Mouse (Mus musculus): ENCODE results near the gene Grm4.

The Grm4 gene

DNA sequence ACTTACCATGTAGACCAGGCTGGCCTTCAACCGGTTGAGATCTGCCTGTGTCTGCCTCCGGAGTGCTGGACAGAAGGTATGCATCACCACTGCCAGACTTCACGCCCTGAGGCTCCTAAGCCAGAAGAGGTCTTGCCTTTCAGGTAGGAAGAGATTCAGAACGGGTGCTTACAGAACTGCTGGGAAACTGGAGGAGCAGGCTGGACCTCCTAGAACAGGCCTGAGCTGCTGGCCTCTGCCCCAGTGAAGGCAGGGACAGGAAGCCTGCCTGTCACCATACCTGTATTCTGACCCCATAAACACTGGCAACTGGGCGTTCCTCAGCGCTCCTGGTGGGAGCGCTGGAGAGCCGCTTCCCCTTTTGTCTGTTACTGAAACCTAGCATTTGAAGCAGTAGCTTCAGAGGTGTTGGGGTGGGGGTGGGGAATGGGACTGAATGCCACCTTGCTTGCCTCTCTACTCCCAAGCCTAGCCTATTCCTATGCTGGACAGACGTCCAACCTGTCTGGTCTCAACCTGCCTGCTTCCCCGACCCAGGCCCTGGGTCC, 30.3 kb upstream of the Grm4 start:
- DNase-seq (ENCODE audit: low read depth, low spot score) = no peak

DNA sequence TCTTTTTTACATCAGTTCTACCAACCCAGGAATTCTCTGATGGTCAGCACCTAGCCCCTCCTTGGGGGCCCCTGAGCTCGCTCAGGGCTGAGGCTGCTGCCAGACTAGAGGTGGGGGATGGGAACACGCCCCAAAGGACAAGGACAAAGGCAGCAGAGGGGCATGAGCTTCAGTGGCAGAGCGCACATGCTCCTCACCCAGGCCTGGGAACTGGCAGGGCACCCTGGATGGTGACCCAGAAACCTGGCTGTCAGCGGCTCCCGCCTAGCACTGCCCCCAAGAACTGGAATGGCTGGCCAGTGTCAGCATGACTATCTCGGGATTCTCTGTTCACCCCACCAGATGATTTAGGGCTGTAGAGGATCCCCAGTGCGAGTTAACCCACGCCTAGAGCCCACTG, 28.0 kb upstream of the Grm4 start:
- DNase-seq (ENCODE audit: low read depth, low spot score) = no peak

GRCm38 (mm10) chr17:27547253-27547868, 26.2 kb upstream of the Grm4 start:
- DNase-seq (ENCODE audit: low read depth, low spot score) = no peak

DNA sequence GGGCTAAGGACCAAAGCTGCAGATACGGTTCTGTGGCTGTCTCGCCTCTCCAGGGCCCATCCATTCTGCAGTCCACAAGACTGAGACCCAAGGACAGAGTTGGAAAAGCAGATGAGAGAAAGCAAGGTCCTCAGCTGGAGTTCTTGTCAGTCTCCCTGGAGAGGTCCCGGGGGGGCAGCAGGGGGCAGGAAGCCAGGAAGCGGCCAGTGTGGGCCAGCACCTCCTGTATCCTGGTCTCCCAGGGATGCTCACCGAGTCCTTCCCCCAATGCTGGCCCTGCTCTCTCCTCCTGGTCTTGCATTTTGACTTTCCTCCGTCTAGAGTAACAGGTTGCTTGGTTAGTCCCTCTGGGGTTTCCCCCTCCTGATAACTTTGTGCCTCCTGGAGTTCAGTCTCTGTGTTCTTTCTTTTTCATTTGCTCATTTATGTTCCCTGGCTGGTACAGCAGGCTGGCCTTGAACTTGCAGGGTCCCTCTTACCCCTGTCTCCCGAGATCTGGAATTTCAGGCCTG, 25.4 kb upstream of the Grm4 start:
- DNase-seq (ENCODE audit: low read depth, low spot score) = no peak

GRCm38 (mm10) chr17:27545991-27546390, 24.8 kb upstream of the Grm4 start:
- no peak for DNase-seq (ENCODE audit: low read depth, low spot score)

- DNase-seq (ENCODE audit: low read depth, low spot score) = no peak
These were observed 23.3 kb upstream of the Grm4 start for GRCm38 (mm10) chr17:27544551-27544950.

GRCm38 (mm10) chr17:27541984-27542383, 20.8 kb upstream of the Grm4 start:
- no peak for DNase-seq (ENCODE audit: low read depth, low spot score)

DNA sequence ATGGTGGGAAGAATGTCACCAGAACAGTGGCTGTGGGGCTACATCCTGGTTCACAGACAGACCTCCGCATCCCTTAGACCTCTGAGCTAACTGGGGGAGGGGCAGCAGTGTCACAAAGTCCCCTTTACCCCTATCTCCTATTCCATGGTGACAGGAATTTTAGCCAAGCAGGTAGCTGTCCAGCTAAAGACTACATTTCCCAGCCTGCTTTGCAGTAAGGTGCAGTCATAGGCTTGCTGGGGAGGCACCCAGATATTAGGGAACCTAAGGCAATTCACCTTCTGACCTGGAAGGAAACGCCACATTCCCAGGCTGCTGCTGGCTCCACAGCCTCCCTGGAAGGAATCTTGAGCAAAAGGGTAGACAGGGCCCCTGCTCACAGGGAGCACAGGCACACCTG, 20.1 kb upstream of the Grm4 start:
- no peak for DNase-seq (ENCODE audit: low read depth, low spot score)

GRCm38 (mm10) chr17:27534718-27535117, 13.5 kb upstream of the Grm4 start:
- peak; percentile 61 for DNase-seq (ENCODE audit: low read depth, low spot score)

DNA sequence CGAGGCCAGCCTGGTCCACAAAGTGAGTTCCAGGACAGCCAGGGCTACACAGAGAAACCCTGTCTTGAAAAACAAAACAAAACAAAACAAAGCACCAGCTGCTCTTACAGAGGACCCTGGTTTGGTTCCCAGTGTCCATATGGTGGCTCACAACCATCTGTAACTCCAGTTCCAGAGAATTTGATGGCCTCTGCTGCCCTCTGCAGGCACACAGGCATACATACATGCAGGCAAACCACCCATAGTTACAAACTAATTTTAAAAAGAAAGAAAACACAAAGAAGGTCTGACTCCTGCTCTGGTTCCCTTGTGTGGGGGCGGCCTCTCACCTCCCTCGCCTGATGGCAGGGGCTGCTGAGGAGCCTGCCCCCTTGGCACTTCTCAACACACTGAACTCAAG, 12.2 kb upstream of the Grm4 start:
- no peak for DNase-seq (ENCODE audit: low read depth, low spot score)

GRCm38 (mm10) chr17:27532095-27532494, 10.9 kb upstream of the Grm4 start:
- peak; percentile 67 for DNase-seq (ENCODE audit: low read depth, low spot score)

GRCm38 (mm10) chr17:27528767-27529166, 7.6 kb upstream of the Grm4 start:
- no peak for DNase-seq (ENCODE audit: low read depth, low spot score)

GRCm38 (mm10) chr17:27528030-27528429, 6.8 kb upstream of the Grm4 start:
- DNase-seq (ENCODE audit: low read depth, low spot score) = no peak

GRCm38 (mm10) chr17:27527188-27527587, 6.0 kb upstream of the Grm4 start:
- DNase-seq (ENCODE audit: low read depth, low spot score) = no peak

GRCm38 (mm10) chr17:27523121-27523520, 1.9 kb upstream of the Grm4 start:
- DNase-seq (ENCODE audit: low read depth, low spot score) = no peak

DNA sequence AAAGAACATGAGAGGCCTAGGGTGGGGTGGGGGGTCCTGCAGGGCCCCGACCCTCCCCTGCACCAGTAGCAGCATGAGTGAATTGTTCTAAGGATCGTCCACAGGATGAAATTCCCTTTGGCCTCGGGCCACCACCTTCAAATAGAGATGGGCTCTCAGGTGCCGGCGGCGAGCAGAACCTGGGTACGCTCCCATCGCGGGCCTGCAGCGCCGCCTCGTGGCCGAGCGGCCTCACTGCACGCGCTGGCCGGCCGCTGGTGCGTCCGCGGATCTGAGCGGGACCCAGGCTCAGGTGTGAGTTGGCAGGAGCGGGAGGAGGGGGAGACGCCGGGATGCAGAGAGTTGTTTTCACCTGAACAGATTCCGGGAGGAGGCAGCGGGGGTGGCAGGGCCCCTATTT, 646 bp downstream of the Grm4 start:
- DNase-seq (ENCODE audit: low read depth, low spot score) = no peak

GRCm38 (mm10) chr17:27518700-27519595, 2.3 kb downstream of the Grm4 start:
- DNase-seq (ENCODE audit: low read depth, low spot score) = no peak

GRCm38 (mm10) chr17:27518296-27518695, 2.9 kb downstream of the Grm4 start:
- DNase-seq (ENCODE audit: low read depth, low spot score) = no peak

DNA sequence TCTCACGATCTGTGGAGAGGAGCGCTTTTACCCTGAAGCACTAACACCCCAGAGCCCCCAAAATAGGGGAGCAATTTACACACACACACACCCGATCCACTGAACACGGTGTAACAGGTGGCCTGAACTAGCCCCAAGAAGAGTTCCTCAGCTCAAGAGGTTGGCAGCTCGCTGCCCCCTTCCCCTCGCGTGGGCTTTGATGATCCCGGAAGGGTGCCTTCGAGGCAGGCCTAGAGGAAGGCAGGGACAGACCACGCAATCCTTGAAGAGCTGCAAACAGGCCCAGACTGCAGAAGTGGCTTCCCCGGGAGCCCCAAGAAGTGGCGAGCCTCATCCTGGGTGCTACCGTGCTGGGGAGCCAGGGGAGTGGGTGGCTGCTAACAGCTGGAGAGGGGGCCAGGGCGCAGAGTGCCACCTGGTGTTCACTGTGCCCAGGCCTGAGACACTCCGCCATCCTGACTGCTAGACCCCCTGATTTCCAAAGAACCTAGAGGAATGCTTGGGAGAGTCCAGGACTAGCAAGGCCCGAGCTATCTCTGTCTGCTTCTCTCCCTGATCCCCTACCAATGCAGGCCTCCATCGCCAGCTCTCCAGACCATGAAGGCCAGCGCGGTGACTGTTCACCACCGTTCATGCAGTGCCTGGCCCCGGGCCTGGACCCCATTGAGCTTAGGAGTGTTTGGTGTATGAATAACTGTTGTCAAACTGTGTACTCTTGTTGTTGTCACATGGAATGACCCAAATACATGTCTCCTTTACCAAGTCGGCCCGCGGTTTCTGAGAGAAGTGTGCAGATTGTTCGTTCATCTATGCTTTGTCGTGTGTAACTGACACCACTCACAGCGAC, 7.1 kb downstream of the Grm4 start:
- DNase-seq (ENCODE audit: low read depth, low spot score) = no peak

DNA sequence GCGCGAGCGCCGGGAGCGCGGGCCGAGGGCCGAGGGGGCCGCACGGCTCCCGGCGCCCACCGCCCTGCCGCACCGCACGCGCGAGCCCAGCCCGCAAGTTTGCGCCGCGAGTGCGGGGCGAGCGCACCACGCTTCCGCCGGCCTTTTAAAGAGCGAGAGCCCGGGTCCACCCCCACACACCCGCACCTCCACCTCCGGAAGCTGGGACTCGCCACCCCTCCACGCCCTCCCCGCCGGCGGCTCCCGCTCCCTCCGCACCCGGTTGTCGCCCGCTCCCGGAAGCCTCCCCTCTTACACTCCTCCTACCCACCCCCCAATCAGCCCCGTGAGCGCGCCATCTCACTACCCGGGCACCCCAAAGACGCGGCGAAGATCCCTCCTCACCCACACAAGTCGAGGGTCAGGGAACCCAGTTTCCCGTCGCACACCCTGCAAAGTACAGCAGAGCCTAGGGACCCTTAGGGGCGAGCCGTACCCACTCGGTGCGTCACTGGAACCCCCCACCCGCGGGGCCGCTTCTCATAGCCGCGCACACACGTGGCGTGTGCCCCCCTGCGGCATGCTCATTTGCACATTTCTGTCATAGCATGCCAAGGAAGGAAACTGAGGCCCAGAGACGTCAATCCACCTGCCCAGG, 7.8 kb downstream of the Grm4 start:
- no peak for DNase-seq (ENCODE audit: low read depth, low spot score)

GRCm38 (mm10) chr17:27512619-27513161, 8.5 kb downstream of the Grm4 start:
- no peak for DNase-seq (ENCODE audit: low read depth, low spot score)
